Mouse (Mus musculus): ENCODE results near the gene Cntfr. TPM values are rescaled to one million over a fixed set of nuclear protein-coding genes. Genes with fewer than 3 reads are reported as not detected.

Gene Cntfr
- polyA plus RNA-seq, 1 experiment from 2014 or later: 6.0 TPM

GRCm38 (mm10) chr4:41731052-41731765, 34.3 kb upstream of the Cntfr start, which contains the start of gene Arid3c:
TSS of gene Arid3c (minus strand) at chr4:41731142.
- Histone ChIP-seq H3K27me3 (replicated peaks; ENCODE audit: control insufficient read depth, insufficient read depth, low read length) (peaks cover 68% of the 10 kb centered on the region), H3K36me3 (ENCODE audit: control insufficient read depth, insufficient read depth, low read length) (no peaks in the 10 kb centered on the region), H3K4me2 (peak within 1 kb of the TSS; percentile 64), H3K9me3 (ENCODE audit: control insufficient read depth, low read length) (no peaks in the 10 kb centered on the region), H3K9ac (ENCODE audit: low read depth, low read length) (no peak within 1 kb of the TSS), H3K4me3 (ENCODE audit: low read depth, low read length) (peak within 1 kb of the TSS; percentile 39), H3K27ac (ENCODE audit: low read depth, low read length) (no peak within 1 kb of the TSS), H3K4me1 (replicated peaks; ENCODE audit: control insufficient read depth, insufficient read depth, low read length) (no peaks in the 10 kb centered on the region)
- WGBS: 2% methylated on average over 50 of the region's 50 CpGs
- DNase-seq (ENCODE audit: low spot score): no peak
- peak; percentile 31; the same call in 1 of the 2 replicates for ATAC-seq (replicated peaks; ENCODE audit: low FRiP score)

- Histone ChIP-seq H3K9me3 (ENCODE audit: control insufficient read depth, low read length) (no peaks in the 10 kb centered on the region), H3K9ac (ENCODE audit: low read depth, low read length) (no peak overlapping the region), H3K27ac (ENCODE audit: low read depth, low read length) (no peak overlapping the region), H3K4me2 (no peak overlapping the region), H3K4me3 (ENCODE audit: low read depth, low read length) (no peak overlapping the region), H3K27me3 (replicated peaks; ENCODE audit: control insufficient read depth, insufficient read depth, low read length) (peaks cover 79% of the 10 kb centered on the region), H3K36me3 (ENCODE audit: control insufficient read depth, insufficient read depth, low read length) (no peaks in the 10 kb centered on the region), H3K4me1 (replicated peaks; ENCODE audit: control insufficient read depth, insufficient read depth, low read length) (peaks cover 7% of the 10 kb centered on the region; the same call in 1 of the 2 replicates)
- no peak for DNase-seq (ENCODE audit: low spot score)
- 17% methylated on average over 20 of the region's 20 CpGs for WGBS
- no peak for ATAC-seq (replicated peaks; ENCODE audit: low FRiP score)
Measured at GRCm38 (mm10) chr4:41726826-41727621, 30.1 kb upstream of the Cntfr start.

GRCm38 (mm10) chr4:41722918-41723351, 26.0 kb upstream of the Cntfr start, which contains the start of gene Dctn3:
TSS of gene Dctn3 (minus strand) at chr4:41723170.
- peak within 1 kb of the TSS; percentile 75 for H3K4me3 ChIP-seq (ENCODE audit: low read depth, low read length)
- no peak within 1 kb of the TSS for H3K27ac ChIP-seq (ENCODE audit: low read depth, low read length)
- DNase-seq (ENCODE audit: low spot score): peak; percentile 70
- peak; percentile 93 for ATAC-seq (replicated peaks; ENCODE audit: low FRiP score)
- WGBS: under 1% methylated on average over 27 of the region's 27 CpGs
- H3K4me2 ChIP-seq: peak within 1 kb of the TSS; percentile 84
- H3K4me1 ChIP-seq (replicated peaks; ENCODE audit: control insufficient read depth, insufficient read depth, low read length): peaks cover 12% of the 10 kb centered on the region; the same call in 1 of the 2 replicates
- H3K27me3 ChIP-seq (replicated peaks; ENCODE audit: control insufficient read depth, insufficient read depth, low read length): peaks cover 42% of the 10 kb centered on the region
- H3K9ac ChIP-seq (ENCODE audit: low read depth, low read length): peak within 1 kb of the TSS; percentile 85
- no peaks in the 10 kb centered on the region for H3K9me3 ChIP-seq (ENCODE audit: control insufficient read depth, low read length)
- H3K36me3 ChIP-seq (ENCODE audit: control insufficient read depth, insufficient read depth, low read length): no peaks in the 10 kb centered on the region

- H3K36me3 ChIP-seq (ENCODE audit: control insufficient read depth, insufficient read depth, low read length): no peaks in the 10 kb centered on the region
- no peak overlapping the region for H3K27ac ChIP-seq (ENCODE audit: low read depth, low read length)
- ATAC-seq (replicated peaks; ENCODE audit: low FRiP score): no peak
- H3K9ac ChIP-seq (ENCODE audit: low read depth, low read length): no peak overlapping the region
- WGBS: 64% methylated on average over 6 of the region's 6 CpGs
- DNase-seq (ENCODE audit: low spot score): no peak
- no peak overlapping the region for H3K4me2 ChIP-seq
- no peak overlapping the region for H3K4me3 ChIP-seq (ENCODE audit: low read depth, low read length)
- no peaks in the 10 kb centered on the region for H3K9me3 ChIP-seq (ENCODE audit: control insufficient read depth, low read length)
- peaks cover 11% of the 10 kb centered on the region for H3K4me1 ChIP-seq (replicated peaks; ENCODE audit: control insufficient read depth, insufficient read depth, low read length)
- H3K27me3 ChIP-seq (replicated peaks; ENCODE audit: control insufficient read depth, insufficient read depth, low read length): no peaks in the 10 kb centered on the region
Measured at GRCm38 (mm10) chr4:41716834-41717233, 19.9 kb upstream of the Cntfr start.

GRCm38 (mm10) chr4:41715596-41715995, 18.7 kb upstream of the Cntfr start:
- Histone ChIP-seq H3K4me1 (replicated peaks; ENCODE audit: control insufficient read depth, insufficient read depth, low read length) (peaks cover 10% of the 10 kb centered on the region), H3K36me3 (ENCODE audit: control insufficient read depth, insufficient read depth, low read length) (no peaks in the 10 kb centered on the region), H3K4me3 (ENCODE audit: low read depth, low read length) (no peak overlapping the region), H3K4me2 (no peak overlapping the region), H3K9ac (ENCODE audit: low read depth, low read length) (no peak overlapping the region), H3K9me3 (ENCODE audit: control insufficient read depth, low read length) (no peaks in the 10 kb centered on the region), H3K27ac (ENCODE audit: low read depth, low read length) (no peak overlapping the region), H3K27me3 (replicated peaks; ENCODE audit: control insufficient read depth, insufficient read depth, low read length) (no peaks in the 10 kb centered on the region)
- WGBS: 89% methylated on average over 5 of the region's 5 CpGs
- DNase-seq (ENCODE audit: low spot score): no peak
- no peak for ATAC-seq (replicated peaks; ENCODE audit: low FRiP score)

GRCm38 (mm10) chr4:41715082-41715481, 18.2 kb upstream of the Cntfr start:
- Histone ChIP-seq H3K36me3 (ENCODE audit: control insufficient read depth, insufficient read depth, low read length) (no peaks in the 10 kb centered on the region), H3K4me2 (no peak overlapping the region), H3K9me3 (ENCODE audit: control insufficient read depth, low read length) (no peaks in the 10 kb centered on the region), H3K9ac (ENCODE audit: low read depth, low read length) (no peak overlapping the region), H3K4me1 (replicated peaks; ENCODE audit: control insufficient read depth, insufficient read depth, low read length) (peaks cover 10% of the 10 kb centered on the region), H3K27me3 (replicated peaks; ENCODE audit: control insufficient read depth, insufficient read depth, low read length) (no peaks in the 10 kb centered on the region), H3K27ac (ENCODE audit: low read depth, low read length) (no peak overlapping the region), H3K4me3 (ENCODE audit: low read depth, low read length) (no peak overlapping the region)
- DNase-seq (ENCODE audit: low spot score) (no peak), ATAC-seq (replicated peaks; ENCODE audit: low FRiP score) (no peak)
- WGBS: 80% methylated on average over 8 of the region's 8 CpGs

GRCm38 (mm10) chr4:41714276-41714675, 17.4 kb upstream of the Cntfr start:
- H3K9me3 ChIP-seq (ENCODE audit: control insufficient read depth, low read length): no peaks in the 10 kb centered on the region
- WGBS: 14% methylated on average over 8 of the region's 8 CpGs
- no peaks in the 10 kb centered on the region for H3K36me3 ChIP-seq (ENCODE audit: control insufficient read depth, insufficient read depth, low read length)

GRCm38 (mm10) chr4:41713197-41714067, 16.5 kb upstream of the Cntfr start, which contains the start of gene Rpp25l:
TSS of gene Rpp25l (minus strand) at chr4:41713534.
- no peak within 1 kb of the TSS; the same call in 1 of the 2 replicates for H3K27ac ChIP-seq (ENCODE audit: low read depth, low read length)
- no peaks in the 10 kb centered on the region for H3K36me3 ChIP-seq (ENCODE audit: control insufficient read depth, insufficient read depth, low read length)
- peak within 1 kb of the TSS; percentile 81 for H3K9ac ChIP-seq (ENCODE audit: low read depth, low read length)
- peak within 1 kb of the TSS; percentile 58 for H3K4me3 ChIP-seq (ENCODE audit: low read depth, low read length)
- H3K4me1 ChIP-seq (replicated peaks; ENCODE audit: control insufficient read depth, insufficient read depth, low read length): peaks cover 10% of the 10 kb centered on the region
- no peaks in the 10 kb centered on the region for H3K9me3 ChIP-seq (ENCODE audit: control insufficient read depth, low read length)
- H3K4me2 ChIP-seq: peak within 1 kb of the TSS; percentile 72
- H3K27me3 ChIP-seq (replicated peaks; ENCODE audit: control insufficient read depth, insufficient read depth, low read length): no peaks in the 10 kb centered on the region
- peak; percentile 79 for ATAC-seq (replicated peaks; ENCODE audit: low FRiP score)
- peak; percentile 97 for DNase-seq (ENCODE audit: low spot score)
- under 1% methylated on average over 61 of the region's 61 CpGs for WGBS

More at GRCm38 (mm10) chr4:41714276-41714675, 17.4 kb upstream of the Cntfr start:
- Histone ChIP-seq H3K27ac (ENCODE audit: low read depth, low read length) (no peak overlapping the region), H3K27me3 (replicated peaks; ENCODE audit: control insufficient read depth, insufficient read depth, low read length) (no peaks in the 10 kb centered on the region), H3K4me1 (replicated peaks; ENCODE audit: control insufficient read depth, insufficient read depth, low read length) (peaks cover 10% of the 10 kb centered on the region), H3K4me2 (peak overlapping the region; percentile 72), H3K9ac (ENCODE audit: low read depth, low read length) (no peak overlapping the region), H3K4me3 (ENCODE audit: low read depth, low read length) (peak overlapping the region; percentile 58; the same call in 1 of the 2 replicates)
- DNase-seq (ENCODE audit: low spot score) (no peak), ATAC-seq (replicated peaks; ENCODE audit: low FRiP score) (no peak)
